ENCODE assay signal across 8 mouse cellular contexts in genomic region chr12:82168820-82169533, GRCm38 (mm10). TPM values are rescaled to one million over a fixed set of nuclear protein-coding genes. Genes with fewer than 3 reads are reported as not detected.
DNase-seq lines count a peak whose midpoint lies in the region; ATAC-seq lines count a peak whose summit lies in the region.

TSS of gene Sipa1l1 (plus strand) at chr12:82169320.

- no peaks in the 10 kb centered on the region for H3K27me3 ChIP-seq in hindbrain, embryonic 12.5 days

- peak within 1 kb of the TSS; percentile 89 for H3K4me3 ChIP-seq in hindbrain, embryonic 12.5 days

- H3K9me3 ChIP-seq in hindbrain, embryonic 12.5 days (replicated peaks) = no peaks in the 10 kb centered on the region

- peak within 1 kb of the TSS; percentile 88 for H3K4me2 ChIP-seq in hindbrain, embryonic 12.5 days (replicated peaks)

- peak within 1 kb of the TSS; percentile 94 for H3K27ac ChIP-seq in hindbrain, embryonic 12.5 days

- H3K9ac ChIP-seq in hindbrain, embryonic 12.5 days = peak within 1 kb of the TSS; percentile 95

- 2% methylated on average over 30 of the region's 43 CpGs for WGBS in hindbrain, embryonic 12.5 days

- ATAC-seq in hindbrain, embryonic 12.5 days (ENCODE audit: low FRiP score) = peak; percentile 89

- peaks cover 29% of the 10 kb centered on the region for H3K4me1 ChIP-seq in hindbrain, embryonic 12.5 days

- peak; percentile 99 for DNase-seq in Muller cell, postnatal 12 days (ENCODE audit: inconsistent ontology term)
- peak; percentile 96 for DNase-seq in cerebellum, adult 9-11 months
- DNase-seq in frontal cortex, postnatal 10 days (ENCODE audit: low spot score in 2 of 2) = peak; percentile 94 to 96
- peak; percentile 92 to 96 for DNase-seq in layer of hippocampus, postnatal 14 days (ENCODE audit: low spot score in 2 of 2)
- peak; percentile 96 for DNase-seq in lung, postnatal 14 days
- peak; percentile 68 for DNase-seq in retina, adult 2 months (ENCODE audit: low read depth, low spot score)
- peak; percentile 95 to 99 for DNase-seq in thymus, postnatal 36 days

- H3K36me3 ChIP-seq in hindbrain, embryonic 12.5 days = no peaks in the 10 kb centered on the region

RNA-seq across cellular contexts. Expression of gene Sipa1l1, which starts in this region (rescaled TPM):
- polyA plus RNA-seq in hindbrain, embryonic 12.5 days (2016; fragmentation: Nextera tagmentation; extraction: Ambion mirVana) = 26.0 and 33.3 TPM in 2 replicates
- 100 to 1,000 TPM; 159 to 165 TPM for total RNA-seq in layer of hippocampus, postnatal 14 days (2021)

Comparison
In these comparisons a context has a peak if more than half of its experiments do, and no peak if none do; other contexts are left out.
1. Peak in every context shown above with its lines: DNase-seq, ATAC-seq, H3K4me3 ChIP-seq and H3K27ac ChIP-seq.